Mouse (Mus musculus) C2C12 (cell line): ENCODE measurements at regions not wholly inside any gene's neighbourhood (a gene's known extent, or its start where the extent isn't known, plus 50 kb on each side); places are given as distances from the start of the nearest gene placed in this dataset.

Experiments used
- H3K27me3 ChIP-seq: one replicate; pipeline ENCODE4 v1.6.1; 2011; ENCODE audit not compliant: control insufficient read depth, insufficient read depth, insufficient read length
- H3K36me3 ChIP-seq: one replicate; pipeline ENCODE4 v1.6.1; 2011; ENCODE audit not compliant: control insufficient read depth, insufficient read depth
- H3K4me3 ChIP-seq: one replicate; pipeline ENCODE4 v1.5.1; 2011; ENCODE audit warnings: mild to moderate bottlenecking, control low read depth; ENCODE audit not compliant: poor library complexity, insufficient read depth, severe bottlenecking
- H3K79me2 ChIP-seq: one replicate; pipeline ENCODE4 v1.6.1; 2011; ENCODE audit not compliant: control insufficient read depth, insufficient read depth
- H3K79me3 ChIP-seq: one replicate; pipeline ENCODE4 v1.6.1; 2011; ENCODE audit warnings: low read depth, control low read depth
- H3ac ChIP-seq: one replicate; pipeline ENCODE3; 2011; ENCODE audit warnings: low read depth; ENCODE audit not compliant: control insufficient read depth, insufficient read length
- CEBPB ChIP-seq: IDR thresholded peaks from one replicate; pipeline ENCODE4 v1.6.1; 2011; ENCODE audit warnings: low read depth, mild to moderate bottlenecking, control low read depth, moderate library complexity
- CTCF ChIP-seq: IDR thresholded peaks from one replicate; pipeline ENCODE4 v1.5.1; 2011; ENCODE audit not compliant: control insufficient read depth, insufficient read depth, insufficient read length
- FOSL1 ChIP-seq: IDR thresholded peaks from one replicate; pipeline ENCODE4 v1.8.0; 2011; ENCODE audit warnings: mild to moderate bottlenecking, low read length; ENCODE audit not compliant: poor library complexity, insufficient read depth, severe bottlenecking
- MAX ChIP-seq: IDR thresholded peaks from one replicate; pipeline ENCODE4 v1.6.1; 2011; ENCODE audit warnings: mild to moderate bottlenecking, control low read depth
- MYOD1 ChIP-seq: IDR thresholded peaks from one replicate; pipeline ENCODE4 v1.6.1; 2011; ENCODE audit warnings: low read depth; ENCODE audit not compliant: control insufficient read depth, insufficient read length
- MYOG ChIP-seq: IDR thresholded peaks from one replicate; pipeline ENCODE4 v1.6.1; 2011; ENCODE audit not compliant: control insufficient read depth, insufficient read length; ENCODE audit errors: extremely low read depth
- USF1 ChIP-seq: IDR thresholded peaks from one replicate; pipeline ENCODE4 v1.6.1; 2011; ENCODE audit warnings: low read depth, mild to moderate bottlenecking, control low read depth, moderate library complexity

DNA sequence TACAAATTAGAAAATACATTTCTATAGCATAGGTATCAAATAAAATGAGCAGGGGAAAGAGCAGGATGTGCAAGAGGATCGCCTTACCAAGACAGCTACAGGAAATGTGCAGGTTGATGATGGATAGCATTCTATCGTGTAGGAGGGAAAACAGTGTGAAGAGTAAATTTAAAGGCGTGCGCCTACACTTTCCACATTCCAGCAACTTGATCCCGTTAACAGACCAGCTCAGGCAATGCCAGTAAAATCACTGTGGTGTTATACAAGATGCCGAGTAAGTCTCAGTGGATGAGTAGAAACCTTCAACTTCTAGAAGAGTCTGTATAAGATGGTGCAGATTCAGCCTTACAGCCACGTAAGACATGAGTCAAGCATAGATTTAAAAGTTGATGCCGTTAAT, 831.8 kb upstream of the Chrm3 start:
- Histone ChIP-seq H3K79me3 (no peaks in the 10 kb centered on the region), H3K36me3 (no peaks in the 10 kb centered on the region), H3K79me2 (no peaks in the 10 kb centered on the region), H3K27me3 (no peaks in the 10 kb centered on the region), H3K4me3 (no peak overlapping the region), H3ac (no peak overlapping the region)
- no peak for TF ChIP-seq CTCF
- no peak for TF ChIP-seq MAX
- TF ChIP-seq MYOG: no peak
- no peak for TF ChIP-seq FOSL1
- no peak for TF ChIP-seq CEBPB
- no peak for TF ChIP-seq USF1
- no peak for TF ChIP-seq MYOD1

DNA sequence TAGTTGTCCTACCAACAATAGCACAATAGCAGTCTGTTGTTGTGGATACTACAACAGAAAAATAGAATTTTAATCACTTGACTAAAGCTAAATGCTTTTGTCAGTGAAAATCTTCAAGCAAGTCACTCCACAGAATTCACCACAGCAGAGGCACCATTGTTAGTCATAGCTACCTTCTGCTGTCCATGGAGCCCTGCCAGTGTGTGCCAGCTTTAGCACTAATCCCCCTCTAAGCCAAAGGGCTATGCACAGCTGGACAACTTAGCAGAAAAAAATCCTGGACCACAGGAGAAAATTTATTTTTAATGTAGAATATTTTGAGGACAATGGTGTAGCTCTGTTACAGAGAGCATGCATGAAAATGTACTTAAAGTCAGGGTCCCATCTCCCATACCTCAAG, 820.5 kb upstream of the Chrm3 start:
- H3K36me3 ChIP-seq: no peaks in the 10 kb centered on the region
- no peaks in the 10 kb centered on the region for H3K79me2 ChIP-seq
- no peak overlapping the region for H3K4me3 ChIP-seq
- H3ac ChIP-seq: no peak overlapping the region
- H3K27me3 ChIP-seq: no peaks in the 10 kb centered on the region
- no peaks in the 10 kb centered on the region for H3K79me3 ChIP-seq
- TF ChIP-seq MYOD1 (no peak), MAX (no peak), FOSL1 (no peak), USF1 (no peak), MYOG (no peak), CTCF (no peak), CEBPB (no peak)

DNA sequence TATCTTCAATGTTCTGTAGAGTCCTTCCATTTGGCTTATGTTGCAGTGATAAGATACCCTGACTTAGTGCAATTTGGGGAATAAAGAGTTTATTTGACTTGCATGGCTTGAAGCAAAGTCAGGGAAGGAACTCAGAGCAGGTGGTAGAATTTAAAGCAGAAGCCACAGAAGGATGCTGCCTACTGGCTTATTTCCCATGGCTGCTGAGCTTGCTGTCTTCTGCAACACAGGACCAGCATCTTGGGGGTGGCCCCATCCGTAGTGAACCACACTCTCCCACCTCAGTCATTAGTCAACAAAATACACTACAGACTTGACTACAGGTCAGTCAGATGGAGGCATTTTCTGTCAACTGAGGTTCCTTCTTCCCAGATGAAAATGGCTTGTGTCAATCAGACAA, 819.7 kb upstream of the Chrm3 start:
- H3K4me3 ChIP-seq: no peak overlapping the region
- TF ChIP-seq CTCF (no peak), USF1 (no peak), MYOG (no peak), FOSL1 (no peak), CEBPB (no peak), MAX (no peak), MYOD1 (no peak)
- H3K79me2 ChIP-seq: no peaks in the 10 kb centered on the region
- no peaks in the 10 kb centered on the region for H3K27me3 ChIP-seq
- no peaks in the 10 kb centered on the region for H3K36me3 ChIP-seq
- H3ac ChIP-seq: no peak overlapping the region
- no peaks in the 10 kb centered on the region for H3K79me3 ChIP-seq

DNA sequence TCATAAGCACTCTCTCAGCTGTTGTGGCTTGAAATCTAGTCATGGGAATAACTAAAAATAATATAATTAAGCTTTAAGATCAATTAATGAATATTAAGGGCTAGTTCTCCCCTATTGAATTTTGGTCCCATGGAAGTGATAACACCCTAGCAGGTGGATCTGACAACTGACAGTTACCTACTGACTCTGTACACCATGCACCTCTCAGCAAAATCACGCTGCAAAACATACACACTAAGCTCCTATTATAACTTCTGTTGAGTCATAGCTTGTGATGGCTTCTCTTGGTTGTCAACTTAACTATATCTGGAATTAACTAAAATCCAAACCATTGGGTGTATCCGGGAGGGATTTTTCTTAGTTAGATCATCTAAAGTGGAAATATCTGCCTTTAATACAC, 817.9 kb upstream of the Chrm3 start:
- Histone ChIP-seq H3K4me3 (no peak overlapping the region), H3K36me3 (no peaks in the 10 kb centered on the region), H3K27me3 (no peaks in the 10 kb centered on the region), H3K79me2 (no peaks in the 10 kb centered on the region), H3ac (no peak overlapping the region), H3K79me3 (no peaks in the 10 kb centered on the region)
- TF ChIP-seq CEBPB: no peak
- TF ChIP-seq FOSL1: no peak
- no peak for TF ChIP-seq MYOD1
- TF ChIP-seq MYOG: no peak
- TF ChIP-seq MAX: no peak
- TF ChIP-seq USF1: no peak
- TF ChIP-seq CTCF: no peak

DNA sequence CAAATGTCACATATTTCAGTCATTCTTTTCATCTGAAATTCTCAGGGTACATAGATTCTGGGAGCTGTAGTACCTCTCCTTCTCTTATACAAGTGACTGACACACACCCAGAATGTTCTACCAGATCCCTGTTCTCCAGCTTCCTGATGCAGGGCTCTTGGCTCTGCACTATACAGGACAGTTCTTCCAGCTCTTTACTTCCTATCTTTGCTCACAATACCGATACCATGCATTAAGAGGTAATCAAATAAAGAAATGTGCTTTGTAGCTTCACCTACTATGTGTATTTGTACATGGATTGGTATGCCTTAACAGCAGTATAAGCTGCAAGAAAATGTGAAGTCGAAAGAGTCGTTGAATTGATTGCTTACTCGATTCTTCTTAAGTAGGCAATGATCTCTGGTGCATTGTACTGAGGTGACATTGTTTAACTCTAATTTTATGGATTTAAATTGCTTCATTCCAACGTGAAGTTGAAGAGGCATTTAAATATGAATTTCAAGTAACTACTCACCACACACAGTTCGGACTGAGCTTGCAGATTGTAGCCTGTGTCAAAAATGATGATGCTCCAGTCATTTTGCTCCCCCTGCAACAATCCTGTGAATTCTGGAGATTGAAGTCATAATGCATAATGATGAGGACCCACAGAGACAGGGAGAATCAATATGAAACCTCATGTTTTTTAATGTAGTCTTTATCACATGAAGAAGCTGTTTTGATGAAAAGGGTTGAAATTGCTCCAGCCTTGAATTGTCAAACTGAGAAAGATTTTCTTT, 817.2 kb upstream of the Chrm3 start:
- TF ChIP-seq CTCF (no peak), MYOG (no peak), MAX (no peak), FOSL1 (no peak), MYOD1 (no peak), CEBPB (no peak)
- Histone ChIP-seq H3K27me3 (no peaks in the 10 kb centered on the region), H3K36me3 (no peaks in the 10 kb centered on the region), H3ac (no peak overlapping the region), H3K4me3 (no peak overlapping the region), H3K79me3 (no peaks in the 10 kb centered on the region), H3K79me2 (no peaks in the 10 kb centered on the region)

DNA sequence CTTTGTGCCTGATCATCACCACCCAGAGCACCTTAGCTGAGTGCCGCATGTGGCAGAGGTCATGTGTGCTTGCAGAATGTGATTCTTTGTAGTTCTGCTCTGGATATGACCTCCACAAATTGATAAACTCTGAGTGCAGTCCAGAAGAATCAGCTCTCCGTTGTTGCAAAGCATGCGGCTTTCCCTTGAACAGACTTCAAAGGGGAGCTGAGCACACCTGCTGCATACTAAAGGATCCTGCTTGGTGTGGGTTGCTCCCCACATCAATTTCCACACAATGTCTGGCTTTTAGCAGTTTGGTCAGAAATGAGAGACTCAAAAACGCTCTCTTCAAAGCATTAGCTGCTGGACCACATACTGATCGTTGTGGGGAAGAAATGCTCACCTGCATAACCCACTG, 806.5 kb upstream of the Chrm3 start:
- no peaks in the 10 kb centered on the region for H3K79me3 ChIP-seq

More for the DNA sequence above, 806.5 kb upstream of the Chrm3 start:
- no peaks in the 10 kb centered on the region for H3K36me3 ChIP-seq
- no peak overlapping the region for H3ac ChIP-seq
- H3K27me3 ChIP-seq: no peaks in the 10 kb centered on the region
- no peak overlapping the region for H3K4me3 ChIP-seq
- no peak for TF ChIP-seq MYOD1
- TF ChIP-seq FOSL1: no peak
- TF ChIP-seq MAX: no peak
- no peak for TF ChIP-seq CEBPB
- TF ChIP-seq MYOG: no peak
- TF ChIP-seq CTCF: no peak
- no peak for TF ChIP-seq USF1
- no peaks in the 10 kb centered on the region for H3K79me2 ChIP-seq
